Mouse (Mus musculus) lung, embryonic 16.5 days (tissue): ENCODE results near the gene Ms4a6b. TPM values are rescaled to one million over a fixed set of nuclear protein-coding genes. Genes with fewer than 3 reads are reported as not detected.
A peak's percentile ranks its signal among the peaks of the same experiment; 100 is the strongest.
"Not testable (repeated sequence)": the region's sequence is repeated elsewhere in the genome, so short reads cannot be mapped to it uniquely, and the experiment has no call there.

Experiments
- ATAC-seq: fragments of 200-750 bp; cut with Nextera tagmentation; 2 replicates; pipeline ENCODE4 v1.8.0; 2017; ENCODE audit warnings: low read depth, mild to moderate bottlenecking, moderate library complexity
- H3K27ac ChIP-seq: fragments of 300-500 bp; sonication (generic); 2 replicates; pipeline ENCODE4 v1.5.1; 2014; ENCODE audit warnings: mild to moderate bottlenecking, control low read depth, low read length
- H3K27me3 ChIP-seq: fragments of 300-500 bp; sonication (generic); 2 replicates; pipeline ENCODE4 v1.6.1; 2014; ENCODE audit warnings: low read depth, low read length, mixed read lengths; ENCODE audit not compliant: control insufficient read depth, insufficient read depth
- H3K36me3 ChIP-seq: fragments of 300-500 bp; sonication (generic); 2 replicates; pipeline ENCODE4 v1.6.1; 2014; ENCODE audit warnings: low read length; ENCODE audit not compliant: control insufficient read depth, insufficient read depth
- H3K4me1 ChIP-seq: fragments of 300-500 bp; sonication (generic); replicated peaks from 2 replicates; pipeline ENCODE4 v1.6.1; 2014; ENCODE audit warnings: low read length, mixed read lengths; ENCODE audit not compliant: control insufficient read depth, insufficient read depth
- H3K4me2 ChIP-seq: fragments of 300-500 bp; sonication (generic); 2 replicates; pipeline ENCODE4 v1.6.1; 2014; ENCODE audit warnings: low read depth, low read length, control low read depth
- H3K4me3 ChIP-seq: fragments of 300-500 bp; sonication (generic); 2 replicates; pipeline ENCODE4 v1.5.1; 2014; ENCODE audit warnings: mild to moderate bottlenecking, low read length, control low read depth
- H3K9ac ChIP-seq: fragments of 300-500 bp; sonication (generic); 2 replicates; pipeline ENCODE4 v1.6.1; 2014; ENCODE audit warnings: low read length, control low read depth
- H3K9me3 ChIP-seq: fragments of 300-500 bp; sonication (generic); 2 replicates; pipeline ENCODE4 v1.6.1; 2016; ENCODE audit warnings: low read length; ENCODE audit not compliant: control insufficient read depth
- WGBS: fragments of 180-500 bp; shearing (Covaris S2); extraction: QIAGEN DNeasy Blood & Tissue Kit; methylation state at CpG from one replicate; pipeline ENCODE4 v1.1.7; 2014; 5-methylcytosine and 5-hydroxymethylcytosine counted together
- polyA plus RNA-seq: library from polyadenylated mRNA; unstranded; fragments of >200 nt; fragmentation: Nextera tagmentation; extraction: Ambion mirVana; gene quantifications from 2 replicates; pipeline ENCODE4 v1.2.1, GENCODE M21; 2015

Gene Ms4a6b
- polyA plus RNA-seq, 1 experiment from 2014 or later, result 5.5 TPM

- 47% methylated on average over 4 of the region's 4 CpGs for WGBS
Measured at GRCm38 (mm10) chr19:11516845-11517244, 533 bp downstream of the Ms4a6b start.

GRCm38 (mm10) chr19:11517373-11517772 lies 1.1 kb downstream of the Ms4a6b start:
- H3K9ac ChIP-seq, H3K36me3 ChIP-seq, H3K9me3 ChIP-seq, H3K27me3 ChIP-seq, H3K4me1 ChIP-seq, H3K27ac ChIP-seq, H3K4me2 ChIP-seq, H3K4me3 ChIP-seq, ATAC-seq: not testable (repeated sequence)
- WGBS, result 12% methylated on average over 1 of the region's 1 CpGs

More at GRCm38 (mm10) chr19:11516845-11517244, 533 bp downstream of the Ms4a6b start:
- Histone ChIP-seq H3K9ac (no peak overlapping the region), H3K27ac (no peak overlapping the region), H3K4me3 (no peak overlapping the region), H3K9me3 (no peaks in the 10 kb centered on the region), H3K36me3 (no peaks in the 10 kb centered on the region), H3K4me1 (no peaks in the 10 kb centered on the region), H3K4me2 (no peak overlapping the region), H3K27me3 (no peaks in the 10 kb centered on the region)
- no peak for ATAC-seq

GRCm38 (mm10) chr19:11518356-11518755 lies 2.0 kb downstream of the Ms4a6b start:
- not testable (repeated sequence) for H3K4me2 ChIP-seq, H3K27me3 ChIP-seq, H3K27ac ChIP-seq, H3K36me3 ChIP-seq, H3K9ac ChIP-seq, ATAC-seq, H3K9me3 ChIP-seq, H3K4me1 ChIP-seq, H3K4me3 ChIP-seq
- 65% methylated on average over 2 of the region's 2 CpGs for WGBS

- WGBS, result 82% methylated on average over 3 of the region's 3 CpGs
- no peak overlapping the region for H3K4me3 ChIP-seq
- no peaks in the 10 kb centered on the region for H3K4me1 ChIP-seq
- no peaks in the 10 kb centered on the region for H3K9me3 ChIP-seq
- H3K27ac ChIP-seq, result no peak overlapping the region
- H3K36me3 ChIP-seq, result no peaks in the 10 kb centered on the region
- H3K9ac ChIP-seq, result no peak overlapping the region
- no peaks in the 10 kb centered on the region for H3K27me3 ChIP-seq
- no peak overlapping the region for H3K4me2 ChIP-seq
- no peak for ATAC-seq
Measured at GRCm38 (mm10) chr19:11520146-11520545, 3.8 kb downstream of the Ms4a6b start.

GRCm38 (mm10) chr19:11533421-11533820 lies 17.1 kb downstream of the Ms4a6b start:
- no peaks in the 10 kb centered on the region for H3K4me1 ChIP-seq
- ATAC-seq, result no peak
- 73% methylated on average over 1 of the region's 1 CpGs for WGBS
- no peak overlapping the region for H3K4me2 ChIP-seq
- H3K9ac ChIP-seq, result no peak overlapping the region
- no peaks in the 10 kb centered on the region for H3K9me3 ChIP-seq
- no peaks in the 10 kb centered on the region for H3K36me3 ChIP-seq
- H3K4me3 ChIP-seq, result no peak overlapping the region
- H3K27ac ChIP-seq, result no peak overlapping the region
- H3K27me3 ChIP-seq, result no peaks in the 10 kb centered on the region

GRCm38 (mm10) chr19:11533888-11534445 lies 17.7 kb downstream of the Ms4a6b start:
- 36% methylated on average over 2 of the region's 2 CpGs for WGBS
- Histone ChIP-seq H3K9ac (no peak overlapping the region), H3K9me3 (no peaks in the 10 kb centered on the region), H3K27ac (no peak overlapping the region), H3K4me3 (no peak overlapping the region), H3K4me1 (no peaks in the 10 kb centered on the region), H3K36me3 (no peaks in the 10 kb centered on the region), H3K27me3 (no peaks in the 10 kb centered on the region), H3K4me2 (no peak overlapping the region)
- ATAC-seq, result no peak

GRCm38 (mm10) chr19:11536593-11536992 lies 20.3 kb downstream of the Ms4a6b start, which contains the start of gene Ms4a4d:
Gene Ms4a4d, plus strand, starts transcription at chr19:11536801.
- H3K4me3 ChIP-seq, result no peak within 1 kb of the TSS
- H3K4me2 ChIP-seq, result no peak within 1 kb of the TSS
- H3K27me3 ChIP-seq, result no peaks in the 10 kb centered on the region
- no peaks in the 10 kb centered on the region for H3K36me3 ChIP-seq
- H3K9ac ChIP-seq, result no peak within 1 kb of the TSS
- no peak within 1 kb of the TSS for H3K27ac ChIP-seq
- ATAC-seq, result peak; percentile 72; the same call in 1 of the 2 replicates
- no peaks in the 10 kb centered on the region for H3K4me1 ChIP-seq
- no peaks in the 10 kb centered on the region for H3K9me3 ChIP-seq
- WGBS, result 3% methylated on average over 7 of the region's 7 CpGs

- WGBS, result 16% methylated on average over 2 of the region's 2 CpGs
- no peak overlapping the region for H3K27ac ChIP-seq
- no peaks in the 10 kb centered on the region for H3K9me3 ChIP-seq
- no peak overlapping the region for H3K9ac ChIP-seq
- H3K36me3 ChIP-seq, result no peaks in the 10 kb centered on the region
- no peaks in the 10 kb centered on the region for H3K27me3 ChIP-seq
- no peak for ATAC-seq
- H3K4me1 ChIP-seq, result no peaks in the 10 kb centered on the region
- H3K4me3 ChIP-seq, result no peak overlapping the region
- H3K4me2 ChIP-seq, result no peak overlapping the region
Measured at GRCm38 (mm10) chr19:11537336-11537735, 21.0 kb downstream of the Ms4a6b start.

- not testable (repeated sequence) for ATAC-seq, H3K27me3 ChIP-seq, H3K9me3 ChIP-seq, H3K4me1 ChIP-seq, H3K36me3 ChIP-seq, H3K4me2 ChIP-seq, H3K4me3 ChIP-seq, H3K27ac ChIP-seq, H3K9ac ChIP-seq
- WGBS, result 74% methylated on average over 1 of the region's 1 CpGs
Measured at GRCm38 (mm10) chr19:11540166-11540821, 24.0 kb downstream of the Ms4a6b start.
